Mouse (Mus musculus) heart, embryonic 13.5 days (tissue): ENCODE measurements around the gene Chmp6. TPM values are rescaled to one million over a fixed set of nuclear protein-coding genes. Genes with fewer than 3 reads are reported as not detected.

Experiments
- ATAC-seq: fragments of 200-750 bp; cut with Nextera tagmentation; 2 replicates; pipeline ENCODE4 v1.8.0; 2017; ENCODE audit warnings: moderate TSS enrichment; ENCODE audit not compliant: insufficient number of reproducible peaks, low FRiP score, low TSS enrichment; ENCODE audit errors: extremely low read depth
- H3K27ac ChIP-seq: fragments of 300-500 bp; sonication (generic); replicated peaks from 2 replicates; pipeline ENCODE4 v1.5.1; 2015; ENCODE audit warnings: moderate library complexity, mild to moderate bottlenecking, inconsistent platforms
- H3K27me3 ChIP-seq: fragments of 300-500 bp; sonication (generic); replicated peaks from 2 replicates; pipeline ENCODE4 v1.6.1; 2015; ENCODE audit warnings: mild to moderate bottlenecking, inconsistent platforms
- H3K36me3 ChIP-seq: fragments of 300-500 bp; sonication (generic); 2 replicates; pipeline ENCODE4 v1.6.1; 2015; ENCODE audit warnings: mild to moderate bottlenecking, inconsistent platforms
- H3K4me1 ChIP-seq: fragments of 300-500 bp; sonication (generic); 2 replicates; pipeline ENCODE4 v1.6.1; 2015; ENCODE audit warnings: inconsistent platforms
- H3K4me2 ChIP-seq: fragments of 300-500 bp; sonication (generic); 2 replicates; pipeline ENCODE4 v1.6.1; 2015; ENCODE audit warnings: inconsistent platforms, mild to moderate bottlenecking, moderate library complexity
- H3K4me3 ChIP-seq: fragments of 300-500 bp; sonication (generic); 2 replicates; pipeline ENCODE4 v1.5.1; 2015; ENCODE audit warnings: moderate library complexity, mild to moderate bottlenecking, inconsistent platforms
- H3K9ac ChIP-seq: fragments of 300-500 bp; sonication (generic); 2 replicates; pipeline ENCODE4 v1.6.1; 2015; ENCODE audit warnings: inconsistent platforms, mild to moderate bottlenecking, moderate library complexity
- H3K9me3 ChIP-seq: fragments of 300-500 bp; sonication (generic); 2 replicates; pipeline ENCODE4 v1.6.1; 2016; ENCODE audit warnings: inconsistent platforms
- WGBS: fragments of 180-500 bp; shearing (Covaris S2); methylation state at CpG from one replicate; pipeline ENCODE4 v1.1.7; 2015; ENCODE audit warnings: mixed read lengths; 5-methylcytosine and 5-hydroxymethylcytosine counted together
- polyA plus RNA-seq: library from polyadenylated mRNA; unstranded; fragments of >200 nt; fragmentation: Nextera tagmentation; extraction: Ambion mirVana; gene quantifications from 2 replicates; pipeline ENCODE4 v1.2.1, GENCODE M21; 2015

Chmp6 gene
- polyA plus RNA-seq = 68.4 and 71.2 TPM in 2 replicates

DNA sequence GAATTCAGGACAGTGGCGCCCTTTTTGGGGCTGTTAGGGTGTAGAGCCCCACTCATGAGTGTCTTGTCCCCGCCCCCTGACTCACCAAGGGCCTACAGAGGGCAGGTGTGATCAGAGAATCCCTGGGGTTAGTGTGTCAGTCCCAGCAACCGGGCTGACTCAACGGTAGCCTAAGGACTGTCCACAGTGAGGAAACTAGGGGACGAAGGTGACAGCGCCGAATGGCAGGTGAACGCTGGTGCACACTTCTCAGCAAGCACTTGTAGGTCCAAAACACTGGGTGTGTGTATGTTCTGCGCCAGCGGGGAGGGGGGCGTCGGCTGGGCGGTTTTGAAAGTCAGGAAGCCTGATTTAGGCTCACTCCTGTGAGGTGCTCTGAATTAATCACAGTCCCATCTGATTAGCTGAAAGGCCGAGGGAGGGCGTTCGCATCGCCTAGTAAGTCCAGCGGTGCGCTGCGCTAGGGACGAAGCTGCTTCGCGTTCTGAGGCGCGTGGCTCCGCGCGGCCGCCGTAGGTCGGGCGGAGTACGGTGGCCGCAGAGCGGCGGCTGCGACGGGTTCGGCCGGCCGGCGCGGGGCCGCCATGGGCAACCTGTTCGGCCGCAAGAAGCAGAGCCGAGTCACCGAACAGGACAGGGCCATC is at the start of gene Chmp6:
Gene Chmp6, plus strand, starts transcription at position 151 of the 644 bp plus-strand sequence.
- peaks cover 52% of the 10 kb centered on the region for H3K4me1 ChIP-seq
- peak within 1 kb of the TSS; percentile 96 for H3K9ac ChIP-seq
- H3K4me3 ChIP-seq = peak within 1 kb of the TSS; percentile 89
- H3K4me2 ChIP-seq = peak within 1 kb of the TSS; percentile 98
- no peak; the same call in 1 of the 2 replicates for ATAC-seq
- H3K36me3 ChIP-seq = peaks cover 24% of the 10 kb centered on the region
- H3K27me3 ChIP-seq = peaks cover 4% of the 10 kb centered on the region
- peak within 1 kb of the TSS; percentile 78 for H3K27ac ChIP-seq
- under 1% methylated on average over 48 of the region's 48 CpGs for WGBS
- no peaks in the 10 kb centered on the region for H3K9me3 ChIP-seq

DNA sequence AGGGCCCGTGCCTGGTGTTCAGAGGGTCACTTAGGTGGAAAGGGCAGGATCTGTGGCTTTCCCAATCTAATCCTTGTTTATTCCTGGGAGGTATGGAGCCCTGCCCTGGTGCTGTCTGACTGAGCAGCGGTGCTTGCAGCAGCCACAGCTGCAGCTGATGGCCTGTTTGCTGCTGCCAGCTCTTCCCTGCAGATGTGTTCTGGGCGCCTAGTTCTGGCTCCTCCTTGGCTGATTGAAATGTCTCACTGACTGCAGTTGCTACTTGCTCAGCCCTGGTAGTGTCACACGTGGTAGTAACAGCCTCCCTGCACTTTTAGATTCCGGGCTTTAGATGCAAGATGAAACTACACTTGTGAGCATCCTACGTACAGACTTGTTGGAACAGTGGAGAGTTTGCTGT is 46.4 kb upstream of the Chmp6 start:
- Histone ChIP-seq H3K27ac (no peak overlapping the region), H3K27me3 (no peaks in the 10 kb centered on the region), H3K9ac (no peak overlapping the region), H3K4me1 (peaks cover 7% of the 10 kb centered on the region; the same call in 1 of the 2 replicates), H3K4me3 (no peak overlapping the region), H3K4me2 (no peak overlapping the region), H3K36me3 (peaks cover 62% of the 10 kb centered on the region), H3K9me3 (no peaks in the 10 kb centered on the region)
- ATAC-seq = no peak
- 85% methylated on average over 6 of the region's 6 CpGs for WGBS

DNA sequence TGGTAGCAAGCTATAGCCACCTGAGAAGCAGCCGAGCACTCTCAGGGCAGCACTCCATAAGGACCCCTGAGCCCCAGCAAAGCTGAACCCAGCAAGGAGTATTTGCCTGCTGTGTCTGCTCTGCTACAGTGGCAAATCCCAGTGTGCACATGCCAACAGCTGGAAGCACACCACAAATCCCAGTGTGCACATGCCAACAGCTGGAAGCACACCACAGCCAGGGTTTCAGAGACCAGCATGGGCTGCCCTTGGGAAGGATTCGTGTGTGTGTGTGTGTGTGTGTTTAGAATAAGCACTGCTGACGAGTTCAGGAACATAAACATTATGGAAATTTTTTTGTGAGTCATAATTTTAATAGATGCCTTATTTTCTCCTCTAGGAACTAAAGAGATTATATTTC is 45.1 kb upstream of the Chmp6 start:
- H3K9ac ChIP-seq = no peak overlapping the region
- no peak for ATAC-seq
- H3K4me1 ChIP-seq = peaks cover 4% of the 10 kb centered on the region; the same call in 1 of the 2 replicates
- H3K4me3 ChIP-seq = no peak overlapping the region
- no peak overlapping the region for H3K27ac ChIP-seq
- H3K4me2 ChIP-seq = no peak overlapping the region
- no peaks in the 10 kb centered on the region for H3K27me3 ChIP-seq
- peaks cover 66% of the 10 kb centered on the region for H3K36me3 ChIP-seq
- H3K9me3 ChIP-seq = no peaks in the 10 kb centered on the region
- whole genome bisulfite sequencing = 77% methylated on average over 3 of the region's 3 CpGs

DNA sequence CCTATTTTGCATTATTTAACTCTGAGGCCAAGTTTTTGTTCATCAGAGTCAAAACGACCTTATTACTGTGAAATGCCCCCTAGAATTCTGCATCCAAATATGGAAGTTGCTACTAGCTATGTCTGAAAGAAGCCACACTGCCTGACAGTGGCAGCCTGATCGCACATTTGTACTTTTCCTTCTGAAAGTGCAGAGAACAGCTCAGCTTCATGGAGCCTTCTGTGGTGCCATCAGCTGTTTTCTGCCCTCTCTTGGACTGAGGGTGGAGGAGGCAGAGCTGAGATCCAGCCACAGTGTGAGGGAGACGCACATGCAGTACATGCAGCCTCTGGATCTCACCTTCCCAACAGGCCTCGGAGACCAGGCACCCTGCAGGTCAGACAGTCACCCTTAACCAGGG is 44.7 kb upstream of the Chmp6 start:
- no peak for ATAC-seq
- Histone ChIP-seq H3K4me3 (no peak overlapping the region), H3K36me3 (peaks cover 70% of the 10 kb centered on the region), H3K4me1 (no peaks in the 10 kb centered on the region), H3K27ac (no peak overlapping the region), H3K9me3 (no peaks in the 10 kb centered on the region), H3K9ac (no peak overlapping the region), H3K27me3 (no peaks in the 10 kb centered on the region), H3K4me2 (no peak overlapping the region)
- 80% methylated on average over 4 of the region's 4 CpGs for WGBS

DNA sequence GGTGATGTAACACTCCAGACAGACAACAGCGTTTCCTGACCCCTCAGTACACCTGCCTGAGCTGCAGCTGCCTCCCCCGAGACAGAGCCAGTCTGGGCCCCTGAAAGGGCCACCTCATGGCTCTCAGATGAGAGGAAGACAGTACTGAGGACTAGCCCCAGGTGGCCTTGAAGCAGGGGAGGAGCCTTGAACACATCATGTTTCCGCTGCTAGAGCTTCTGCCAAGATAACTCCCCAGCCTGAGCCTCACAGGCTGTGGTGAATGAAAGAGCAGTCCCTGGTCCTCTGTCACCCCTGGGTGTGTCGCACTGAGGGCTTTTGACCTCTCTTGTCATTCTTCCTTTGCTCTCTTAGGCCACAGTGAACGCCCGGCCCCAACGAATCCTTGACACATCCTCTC is 42.1 kb upstream of the Chmp6 start:
- H3K9ac ChIP-seq = no peak overlapping the region
- H3K4me3 ChIP-seq = no peak overlapping the region
- no peak overlapping the region for H3K4me2 ChIP-seq
- no peaks in the 10 kb centered on the region for H3K27me3 ChIP-seq
- WGBS = 75% methylated on average over 7 of the region's 7 CpGs
- no peaks in the 10 kb centered on the region for H3K9me3 ChIP-seq
- H3K27ac ChIP-seq = no peak overlapping the region
- no peak for ATAC-seq
- peaks cover 83% of the 10 kb centered on the region for H3K36me3 ChIP-seq
- no peaks in the 10 kb centered on the region for H3K4me1 ChIP-seq

DNA sequence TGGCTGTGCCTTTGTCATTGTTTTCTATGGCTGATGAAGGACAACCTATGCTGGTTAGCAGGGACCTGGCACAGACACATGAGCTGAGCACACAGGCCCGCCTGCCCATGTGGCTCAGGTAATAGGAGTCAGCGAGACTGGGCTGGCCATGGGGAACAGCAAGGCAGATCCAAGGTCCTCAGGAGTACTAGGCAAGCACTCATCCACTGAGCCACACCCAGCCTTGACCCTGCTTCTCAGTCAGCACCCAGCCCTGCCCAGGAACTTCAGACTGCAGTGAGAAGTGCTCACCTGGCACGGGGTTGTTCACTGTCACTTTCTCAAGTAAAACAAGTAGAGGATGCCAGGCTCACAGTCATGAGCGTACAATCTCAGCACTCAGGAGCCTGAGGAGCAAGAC is 39.6 kb upstream of the Chmp6 start:
- peaks cover 95% of the 10 kb centered on the region for H3K36me3 ChIP-seq
- WGBS = 87% methylated on average over 4 of the region's 4 CpGs

DNA sequence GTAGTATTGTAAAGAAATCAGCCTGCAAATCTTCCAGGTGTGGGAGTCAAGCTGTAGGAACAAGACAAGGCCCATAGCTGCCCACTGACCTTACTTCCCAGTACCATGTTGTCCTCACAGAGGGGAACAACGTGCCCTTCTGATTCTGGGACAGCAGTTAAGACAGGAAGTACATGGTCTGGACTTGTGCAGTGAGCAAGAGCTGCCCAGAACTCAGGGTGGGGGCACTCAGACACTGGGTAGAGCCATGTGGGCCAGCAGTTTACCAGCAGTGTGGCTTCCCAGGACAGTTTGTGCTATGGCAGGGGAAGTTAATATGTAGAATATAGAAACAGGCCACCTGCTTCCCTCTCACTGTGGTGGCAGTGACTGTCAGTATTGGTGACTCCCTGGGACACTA is 38.4 kb upstream of the Chmp6 start:
- Histone ChIP-seq H3K4me1 (no peaks in the 10 kb centered on the region), H3K9ac (no peak overlapping the region), H3K4me2 (no peak overlapping the region), H3K4me3 (no peak overlapping the region), H3K27ac (no peak overlapping the region), H3K36me3 (peaks cover 95% of the 10 kb centered on the region), H3K27me3 (no peaks in the 10 kb centered on the region), H3K9me3 (no peaks in the 10 kb centered on the region)
- ATAC-seq = no peak
- 83% methylated on average over 1 of the region's 1 CpGs for WGBS

More for the DNA sequence above, 39.6 kb upstream of the Chmp6 start:
- no peaks in the 10 kb centered on the region for H3K9me3 ChIP-seq
- no peak overlapping the region for H3K9ac ChIP-seq
- no peak for ATAC-seq
- H3K27ac ChIP-seq = no peak overlapping the region
- no peak overlapping the region for H3K4me2 ChIP-seq
- H3K4me1 ChIP-seq = no peaks in the 10 kb centered on the region
- no peak overlapping the region for H3K4me3 ChIP-seq
- H3K27me3 ChIP-seq = no peaks in the 10 kb centered on the region

DNA sequence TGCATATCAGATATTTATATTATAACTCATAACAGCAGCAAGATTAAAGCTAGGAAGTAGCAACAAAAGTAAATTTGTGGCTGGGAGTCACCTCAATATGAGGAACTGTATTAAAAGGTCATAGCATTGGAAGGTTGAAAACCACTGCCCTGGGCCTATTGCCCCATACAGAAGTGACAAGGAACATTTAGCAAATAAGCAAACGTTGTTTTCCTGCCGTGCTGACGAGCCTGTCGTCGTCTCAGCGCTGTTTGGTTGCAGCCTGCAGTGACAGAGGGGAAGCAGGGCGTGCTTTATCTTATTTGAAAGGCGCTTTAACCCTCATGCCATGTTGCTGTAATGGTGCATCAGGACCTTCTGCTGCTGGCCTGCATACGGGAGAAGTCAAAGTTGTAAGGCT is 37.6 kb upstream of the Chmp6 start:
- Histone ChIP-seq H3K4me3 (no peak overlapping the region), H3K36me3 (peaks cover 99% of the 10 kb centered on the region), H3K27me3 (no peaks in the 10 kb centered on the region), H3K4me1 (no peaks in the 10 kb centered on the region), H3K27ac (no peak overlapping the region), H3K9ac (no peak overlapping the region), H3K4me2 (no peak overlapping the region), H3K9me3 (no peaks in the 10 kb centered on the region)
- no peak for ATAC-seq
- WGBS = 74% methylated on average over 9 of the region's 9 CpGs

DNA sequence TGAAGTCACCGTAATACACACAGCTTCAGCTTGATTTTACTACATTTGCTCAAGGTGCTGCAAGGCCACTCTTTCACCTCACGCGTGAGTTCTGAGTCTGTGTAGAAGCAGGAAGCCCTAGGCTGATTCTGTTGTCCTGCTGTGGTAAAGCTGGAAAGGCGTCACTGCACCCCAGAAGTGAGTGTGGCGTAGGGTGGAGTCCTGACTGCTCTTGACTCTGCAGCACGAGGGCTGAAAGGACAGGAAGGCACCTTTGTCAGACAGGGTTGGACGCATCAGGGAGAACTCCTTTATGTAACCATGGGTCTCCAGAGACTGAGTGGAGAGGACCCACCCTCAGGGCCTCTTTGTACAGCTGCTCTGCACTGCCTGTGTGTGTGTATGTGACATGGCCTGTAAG is 36.1 kb upstream of the Chmp6 start:
- no peaks in the 10 kb centered on the region for H3K4me1 ChIP-seq
- WGBS = 88% methylated on average over 7 of the region's 7 CpGs
- H3K9ac ChIP-seq = no peak overlapping the region
- H3K4me3 ChIP-seq = no peak overlapping the region
- ATAC-seq = no peak
- H3K27me3 ChIP-seq = no peaks in the 10 kb centered on the region
- no peaks in the 10 kb centered on the region for H3K9me3 ChIP-seq
- no peak overlapping the region for H3K27ac ChIP-seq
- H3K36me3 ChIP-seq = peaks cover 93% of the 10 kb centered on the region
- no peak overlapping the region for H3K4me2 ChIP-seq

DNA sequence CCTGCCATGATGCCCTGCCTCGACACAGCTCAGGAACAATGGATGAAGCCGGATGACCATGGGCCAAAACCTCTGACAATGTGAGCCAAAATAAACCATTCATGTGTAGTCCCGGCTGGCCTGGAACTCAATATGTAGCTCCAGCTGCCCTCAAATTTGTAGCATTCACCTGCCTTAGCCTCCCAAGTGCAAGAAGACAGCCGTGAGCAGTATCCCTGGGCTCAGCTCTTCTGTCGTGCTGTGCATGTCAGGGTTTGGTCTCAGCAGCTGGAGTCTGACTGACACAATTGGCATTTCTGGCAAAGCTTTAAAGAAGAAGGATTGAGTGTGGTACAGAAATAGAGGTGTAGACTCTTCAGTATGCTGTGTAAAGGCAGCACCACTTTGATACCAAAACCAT is 33.7 kb upstream of the Chmp6 start:
- Histone ChIP-seq H3K27ac (no peak overlapping the region), H3K4me3 (no peak overlapping the region), H3K9me3 (no peaks in the 10 kb centered on the region), H3K4me1 (peaks cover 20% of the 10 kb centered on the region), H3K36me3 (peaks cover 73% of the 10 kb centered on the region), H3K9ac (no peak overlapping the region), H3K4me2 (no peak overlapping the region), H3K27me3 (no peaks in the 10 kb centered on the region)
- ATAC-seq = no peak
- WGBS = 87% methylated on average over 5 of the region's 5 CpGs

DNA sequence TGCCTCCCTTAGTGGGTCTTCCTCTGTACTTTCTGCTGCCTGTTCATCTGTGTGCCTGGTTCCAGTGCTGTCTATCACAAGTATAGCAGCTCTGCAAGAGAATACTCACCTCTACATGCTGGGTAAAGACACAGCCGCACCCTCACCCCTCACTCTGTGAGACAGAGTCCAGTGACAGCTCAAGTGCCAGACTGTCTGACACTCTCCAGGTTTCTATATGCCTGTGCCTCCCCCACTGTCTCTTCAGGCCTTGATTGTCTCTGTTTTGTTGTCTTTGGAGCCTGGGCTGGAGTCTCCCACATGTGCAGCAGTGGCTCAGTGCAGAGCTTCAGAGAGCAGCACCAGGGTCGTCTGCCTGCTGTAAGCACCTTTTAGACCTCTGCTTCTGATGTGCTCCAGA is 29.6 kb upstream of the Chmp6 start:
- WGBS = 23% methylated on average over 2 of the region's 2 CpGs
- H3K27ac ChIP-seq = no peak overlapping the region
- no peak overlapping the region for H3K4me3 ChIP-seq
- no peaks in the 10 kb centered on the region for H3K27me3 ChIP-seq
- H3K4me2 ChIP-seq = no peak overlapping the region
- H3K9me3 ChIP-seq = no peaks in the 10 kb centered on the region
- peak; percentile 37; the same call in 1 of the 2 replicates for ATAC-seq
- peaks cover 29% of the 10 kb centered on the region for H3K4me1 ChIP-seq
- H3K9ac ChIP-seq = peak overlapping the region; percentile 47; the same call in 1 of the 2 replicates
- H3K36me3 ChIP-seq = peaks cover 68% of the 10 kb centered on the region

DNA sequence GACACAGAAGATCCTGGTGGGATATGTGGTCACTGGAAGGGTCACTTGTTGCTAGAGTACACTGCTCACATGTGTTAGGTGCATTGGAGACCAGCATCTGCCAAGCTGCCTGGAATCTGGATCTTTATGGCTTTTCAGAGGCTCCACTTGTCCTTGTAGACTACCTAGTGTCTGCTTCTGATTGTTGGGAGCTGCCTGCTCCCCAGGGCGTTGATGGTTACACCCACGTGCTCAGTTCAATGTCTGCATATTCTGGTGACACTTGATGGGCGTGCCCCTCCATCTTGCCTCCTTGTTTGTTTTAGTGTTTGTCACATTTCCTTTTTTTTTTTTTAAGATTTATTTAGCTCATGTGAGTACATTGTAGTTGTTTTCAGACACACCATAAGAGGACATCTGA is 23.3 kb upstream of the Chmp6 start:
- no peaks in the 10 kb centered on the region for H3K27me3 ChIP-seq

More for the DNA sequence above, 23.3 kb upstream of the Chmp6 start:
- WGBS = 83% methylated on average over 3 of the region's 3 CpGs
- H3K36me3 ChIP-seq = peaks cover 94% of the 10 kb centered on the region
- H3K4me1 ChIP-seq = peaks cover 7% of the 10 kb centered on the region
- H3K9ac ChIP-seq = no peak overlapping the region
- ATAC-seq = no peak
- H3K27ac ChIP-seq = no peak overlapping the region
- H3K9me3 ChIP-seq = no peaks in the 10 kb centered on the region
- no peak overlapping the region for H3K4me3 ChIP-seq
- no peak overlapping the region for H3K4me2 ChIP-seq
